Mouse (Mus musculus): ENCODE data around the gene Slc35e4. TPM values are rescaled to one million over a fixed set of nuclear protein-coding genes. Genes with fewer than 3 reads are reported as not detected.

Gene Slc35e4
- polyA plus RNA-seq, 1 experiment from 2014 or later = 7.5 TPM

- Histone ChIP-seq H3K9me3 (ENCODE audit: control insufficient read depth, low read length) (no peaks in the 10 kb centered on the region), H3K4me2 (replicated peaks; ENCODE audit: low read depth) (no peak overlapping the region), H3K27ac (replicated peaks) (no peak overlapping the region), H3K4me1 (replicated peaks; ENCODE audit: control insufficient read depth, insufficient read depth) (no peaks in the 10 kb centered on the region), H3K27me3 (ENCODE audit: control insufficient read depth, insufficient read depth, low read length) (no peaks in the 10 kb centered on the region), H3K36me3 (ENCODE audit: control insufficient read depth, insufficient read depth, low read length) (peaks cover 6% of the 10 kb centered on the region; the same call in 1 of the 2 replicates), H3K9ac (ENCODE audit: low read length) (no peak overlapping the region), H3K4me3 (ENCODE audit: low read depth, low read length) (no peak overlapping the region)
- WGBS = 33% methylated on average over 8 of the region's 8 CpGs
- TF ChIP-seq CTCF (IDR thresholded peaks at IDR 0.05; ENCODE audit: low read depth) (peak; percentile 83), EP300 (optimal IDR thresholded peaks at IDR 0.05) (no peak)
- DNase-seq (ENCODE audit: low spot score) (peak; percentile 55), ATAC-seq (ENCODE audit: low FRiP score, low TSS enrichment) (no peak)
Observed at GRCm38 (mm10) chr11:3921281-3921850, 6.9 kb upstream of the Slc35e4 start.

GRCm38 (mm10) chr11:3920476-3920875 lies 6.0 kb upstream of the Slc35e4 start:
- 86% methylated on average over 7 of the region's 7 CpGs for WGBS
- H3K36me3 ChIP-seq (ENCODE audit: control insufficient read depth, insufficient read depth, low read length) = 0 out of 2 replicates have a peak, but pooled peaks cover 2% of the 10 kb centered on the region
- no peak overlapping the region for H3K9ac ChIP-seq (ENCODE audit: low read length)
- no peaks in the 10 kb centered on the region for H3K27me3 ChIP-seq (ENCODE audit: control insufficient read depth, insufficient read depth, low read length)
- no peaks in the 10 kb centered on the region for H3K9me3 ChIP-seq (ENCODE audit: control insufficient read depth, low read length)
- no peak for ATAC-seq (ENCODE audit: low FRiP score, low TSS enrichment)
- H3K4me2 ChIP-seq (replicated peaks; ENCODE audit: low read depth) = no peak overlapping the region
- DNase-seq (ENCODE audit: low spot score) = no peak
- no peaks in the 10 kb centered on the region for H3K4me1 ChIP-seq (replicated peaks; ENCODE audit: control insufficient read depth, insufficient read depth)
- H3K4me3 ChIP-seq (ENCODE audit: low read depth, low read length) = no peak overlapping the region
- no peak overlapping the region for H3K27ac ChIP-seq (replicated peaks)
- no peak for TF ChIP-seq CTCF (IDR thresholded peaks at IDR 0.05; ENCODE audit: low read depth)
- no peak for TF ChIP-seq EP300 (optimal IDR thresholded peaks at IDR 0.05)

DNA sequence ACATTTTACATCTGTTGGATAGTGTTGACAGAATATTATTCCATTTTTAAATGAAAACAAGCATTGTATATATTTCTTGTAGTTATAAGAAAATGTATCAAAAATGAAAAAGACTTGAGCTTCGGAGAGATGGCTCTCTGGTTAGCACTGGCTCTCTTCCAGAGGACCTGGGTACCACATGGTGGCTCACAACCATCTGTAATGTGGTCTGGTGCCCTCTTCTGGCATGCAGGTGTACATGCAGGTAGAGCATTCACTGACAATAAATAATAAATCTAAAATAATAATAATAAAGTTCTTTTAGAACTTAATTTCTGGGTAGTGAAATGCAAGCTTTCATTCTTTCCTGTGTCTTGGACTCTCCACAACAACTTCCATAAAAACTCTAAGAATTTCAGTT lies 4.3 kb upstream of the Slc35e4 start:
- no peak for ATAC-seq (ENCODE audit: low FRiP score, low TSS enrichment)
- no peaks in the 10 kb centered on the region for H3K9me3 ChIP-seq (ENCODE audit: control insufficient read depth, low read length)
- peaks cover 5% of the 10 kb centered on the region; the same call in 1 of the 2 replicates for H3K4me1 ChIP-seq (replicated peaks; ENCODE audit: control insufficient read depth, insufficient read depth)
- H3K27me3 ChIP-seq (ENCODE audit: control insufficient read depth, insufficient read depth, low read length) = no peaks in the 10 kb centered on the region
- 59% methylated on average over 1 of the region's 1 CpGs for WGBS
- no peak overlapping the region for H3K27ac ChIP-seq (replicated peaks)
- no peak overlapping the region for H3K9ac ChIP-seq (ENCODE audit: low read length)
- TF ChIP-seq EP300 (optimal IDR thresholded peaks at IDR 0.05) = no peak
- TF ChIP-seq CTCF (IDR thresholded peaks at IDR 0.05; ENCODE audit: low read depth) = peak; percentile 72
- 0 out of 2 replicates have a peak, but pooled peaks cover 2% of the 10 kb centered on the region for H3K36me3 ChIP-seq (ENCODE audit: control insufficient read depth, insufficient read depth, low read length)
- no peak overlapping the region for H3K4me2 ChIP-seq (replicated peaks; ENCODE audit: low read depth)
- DNase-seq (ENCODE audit: low spot score) = no peak
- H3K4me3 ChIP-seq (ENCODE audit: low read depth, low read length) = no peak overlapping the region

DNA sequence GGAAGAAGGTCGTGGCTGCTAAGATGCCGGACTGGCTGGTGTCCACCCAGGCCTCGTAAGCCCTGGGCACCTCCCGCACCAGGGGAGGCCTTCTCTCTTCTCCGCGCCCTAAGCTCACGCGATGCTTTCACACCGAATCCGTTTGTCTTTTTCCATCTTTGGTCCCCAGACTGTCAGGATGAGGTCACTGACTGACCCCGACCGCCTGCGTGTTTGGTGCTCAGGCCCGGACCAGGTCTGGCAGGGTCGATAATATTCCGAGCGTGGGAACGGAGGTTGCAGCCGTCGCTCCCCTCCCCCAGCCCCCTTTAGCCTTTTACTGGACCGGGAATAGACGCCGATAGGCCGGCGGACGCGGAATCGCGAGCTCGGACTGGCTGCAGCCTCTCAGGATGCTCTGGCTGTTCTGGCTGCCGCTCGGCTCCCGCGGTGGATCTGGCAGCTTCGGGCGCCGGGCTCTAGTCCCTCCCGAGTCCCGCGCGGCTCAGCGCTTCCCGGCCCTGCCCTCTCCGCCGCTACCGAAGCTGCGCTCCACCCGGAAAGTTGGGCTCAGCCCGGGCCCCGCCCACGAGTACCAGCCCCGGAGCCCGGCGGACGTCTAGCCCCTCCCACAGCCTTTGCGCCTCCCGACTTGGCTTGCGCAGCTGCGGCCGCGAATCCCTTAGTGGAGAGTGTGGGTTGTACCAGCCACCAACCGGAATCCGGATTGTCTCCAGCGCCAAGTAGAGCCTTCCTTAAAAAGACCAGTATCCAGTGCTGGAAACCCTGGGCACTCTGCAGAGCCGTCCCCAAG lies 952 bp downstream of the Slc35e4 start:
- DNase-seq (ENCODE audit: low spot score) (peak; percentile 91), ATAC-seq (ENCODE audit: low FRiP score, low TSS enrichment) (peak; percentile 86)
- WGBS = 1% methylated on average over 60 of the region's 65 CpGs
- 0 out of 2 replicates have a peak, but pooled peaks cover 2% of the 10 kb centered on the region for H3K36me3 ChIP-seq (ENCODE audit: control insufficient read depth, insufficient read depth, low read length)
- H3K4me3 ChIP-seq (ENCODE audit: low read depth, low read length) = peak overlapping the region; percentile 58
- peak overlapping the region; percentile 88 for H3K4me2 ChIP-seq (replicated peaks; ENCODE audit: low read depth)
- no peaks in the 10 kb centered on the region for H3K9me3 ChIP-seq (ENCODE audit: control insufficient read depth, low read length)
- H3K27ac ChIP-seq (replicated peaks) = peak overlapping the region; percentile 82
- peak overlapping the region; percentile 67 for H3K9ac ChIP-seq (ENCODE audit: low read length)
- TF ChIP-seq EP300 (optimal IDR thresholded peaks at IDR 0.05) (no peak), CTCF (IDR thresholded peaks at IDR 0.05; ENCODE audit: low read depth) (no peak)
- no peaks in the 10 kb centered on the region for H3K27me3 ChIP-seq (ENCODE audit: control insufficient read depth, insufficient read depth, low read length)
- peaks cover 11% of the 10 kb centered on the region for H3K4me1 ChIP-seq (replicated peaks; ENCODE audit: control insufficient read depth, insufficient read depth)

GRCm38 (mm10) chr11:3912875-3913271 lies 1.6 kb downstream of the Slc35e4 start:
- Histone ChIP-seq H3K36me3 (ENCODE audit: control insufficient read depth, insufficient read depth, low read length) (0 out of 2 replicates have a peak, but pooled peaks cover 2% of the 10 kb centered on the region), H3K4me3 (ENCODE audit: low read depth, low read length) (peak overlapping the region; percentile 58), H3K4me1 (replicated peaks; ENCODE audit: control insufficient read depth, insufficient read depth) (peaks cover 11% of the 10 kb centered on the region), H3K4me2 (replicated peaks; ENCODE audit: low read depth) (peak overlapping the region; percentile 88), H3K27ac (replicated peaks) (peak overlapping the region; percentile 82), H3K27me3 (ENCODE audit: control insufficient read depth, insufficient read depth, low read length) (no peaks in the 10 kb centered on the region), H3K9ac (ENCODE audit: low read length) (peak overlapping the region; percentile 67), H3K9me3 (ENCODE audit: control insufficient read depth, low read length) (no peaks in the 10 kb centered on the region)
- WGBS = 3% methylated on average over 16 of the region's 16 CpGs
- DNase-seq (ENCODE audit: low spot score) = peak; percentile 36
- no peak for ATAC-seq (ENCODE audit: low FRiP score, low TSS enrichment)
- TF ChIP-seq EP300 (optimal IDR thresholded peaks at IDR 0.05) (no peak), CTCF (IDR thresholded peaks at IDR 0.05; ENCODE audit: low read depth) (0 out of 2 replicates have a peak, but pooled peaks have one; percentile 31)
